Mouse (Mus musculus) embryo, embryonic 10 days (tissue): ENCODE data around the gene Tbc1d17.
"Not testable (repeated sequence)": the region's sequence is repeated elsewhere in the genome, so short reads cannot be mapped to it uniquely, and the experiment has no call there.

Source experiments
- DNase-seq: peaks from one replicate; pipeline ENCODE4 v3.0.0-alpha.2; 2015; ENCODE audit warnings: low spot score

The Tbc1d17 gene

DNA sequence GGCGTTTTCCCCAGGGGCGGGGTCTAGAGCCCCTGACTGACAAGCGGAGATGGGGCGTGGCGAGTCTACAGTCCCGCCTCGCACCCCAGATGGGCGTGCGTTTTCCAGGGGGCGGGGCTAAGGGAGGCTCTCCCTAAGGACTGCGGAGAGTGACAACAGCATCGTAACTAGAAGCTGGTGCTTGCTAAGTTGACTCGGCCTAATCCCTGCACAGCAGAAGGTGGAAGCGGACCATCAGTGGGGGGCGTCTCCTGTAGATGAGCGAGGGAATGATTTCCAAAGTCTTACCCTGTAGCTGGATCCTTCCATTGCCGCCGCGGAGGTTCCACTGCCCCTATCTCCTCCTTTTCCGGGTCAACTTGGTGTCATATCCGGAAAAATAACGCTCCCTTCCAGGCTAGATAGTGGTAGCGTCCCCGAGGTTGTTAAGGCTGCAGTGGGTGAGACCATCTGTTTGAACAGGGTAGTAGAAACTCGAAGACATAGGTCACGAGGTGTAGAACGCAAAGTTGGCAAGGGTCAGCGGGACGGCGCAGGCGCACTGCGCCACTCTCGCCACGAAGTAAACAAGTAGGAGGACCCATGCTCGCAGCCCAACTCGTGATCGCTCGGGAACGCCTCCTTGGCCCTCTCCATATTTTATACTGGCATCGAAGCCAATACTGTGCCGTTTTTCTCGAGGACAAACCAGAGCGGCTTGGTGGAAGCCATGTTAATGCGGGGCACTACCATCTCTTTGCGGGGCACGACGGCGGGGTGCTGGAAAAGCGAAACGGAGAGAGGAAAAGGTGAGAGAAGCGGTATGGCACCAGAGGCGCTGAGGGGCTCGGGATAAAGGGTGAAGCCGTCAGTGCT lies at the start of gene Tbc1d17, which contains the start of gene Akt1s1:
Gene Tbc1d17 (minus strand): TSS at position 519 of the 855 bp plus-strand sequence.
Gene Akt1s1 (plus strand): TSS at position 431 of the 855 bp plus-strand sequence.
- DNase-seq, result peak; percentile 98

DNA sequence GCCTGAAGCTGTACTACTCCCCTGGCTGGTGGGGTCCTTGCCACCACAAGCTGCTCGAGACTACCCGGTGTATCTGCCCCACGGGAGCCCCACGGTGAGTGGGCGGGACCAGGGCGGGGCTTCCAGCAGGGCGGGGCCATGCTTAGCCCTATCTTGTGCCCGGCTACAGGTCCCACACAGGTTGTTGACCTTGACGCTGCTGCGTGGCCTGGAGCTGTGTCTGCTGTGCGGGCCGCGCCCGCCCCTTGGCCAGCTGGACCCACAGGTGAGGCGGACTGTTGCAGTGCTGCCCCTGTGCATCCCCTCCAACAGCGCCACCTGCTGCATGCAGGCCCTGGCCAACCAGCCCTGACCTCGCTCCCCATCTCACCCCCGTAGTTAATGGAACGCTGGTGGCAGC lies 49.7 kb upstream of the Tbc1d17 start:
- DNase-seq, result peak; percentile 40

DNA sequence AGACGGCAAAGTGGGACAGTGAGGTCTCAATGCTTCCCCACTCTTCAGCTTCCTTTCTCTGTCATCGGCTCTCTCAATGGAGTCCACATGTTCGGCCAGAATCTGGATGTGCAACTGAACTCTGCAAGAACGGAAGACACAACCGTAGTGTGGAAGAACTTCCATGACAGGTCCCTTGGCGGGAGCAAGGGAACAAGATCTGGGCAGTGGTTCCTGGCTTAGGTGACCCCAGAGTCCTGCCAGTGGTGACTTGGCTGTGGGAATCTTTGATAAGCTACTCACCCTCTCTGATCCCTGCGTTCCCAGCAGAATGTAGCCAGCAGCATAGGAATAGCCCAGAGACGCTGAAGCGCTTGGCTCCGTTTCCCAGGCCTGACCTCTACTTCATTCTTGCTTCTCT lies 47.6 kb upstream of the Tbc1d17 start:
- DNase-seq, result no peak

DNA sequence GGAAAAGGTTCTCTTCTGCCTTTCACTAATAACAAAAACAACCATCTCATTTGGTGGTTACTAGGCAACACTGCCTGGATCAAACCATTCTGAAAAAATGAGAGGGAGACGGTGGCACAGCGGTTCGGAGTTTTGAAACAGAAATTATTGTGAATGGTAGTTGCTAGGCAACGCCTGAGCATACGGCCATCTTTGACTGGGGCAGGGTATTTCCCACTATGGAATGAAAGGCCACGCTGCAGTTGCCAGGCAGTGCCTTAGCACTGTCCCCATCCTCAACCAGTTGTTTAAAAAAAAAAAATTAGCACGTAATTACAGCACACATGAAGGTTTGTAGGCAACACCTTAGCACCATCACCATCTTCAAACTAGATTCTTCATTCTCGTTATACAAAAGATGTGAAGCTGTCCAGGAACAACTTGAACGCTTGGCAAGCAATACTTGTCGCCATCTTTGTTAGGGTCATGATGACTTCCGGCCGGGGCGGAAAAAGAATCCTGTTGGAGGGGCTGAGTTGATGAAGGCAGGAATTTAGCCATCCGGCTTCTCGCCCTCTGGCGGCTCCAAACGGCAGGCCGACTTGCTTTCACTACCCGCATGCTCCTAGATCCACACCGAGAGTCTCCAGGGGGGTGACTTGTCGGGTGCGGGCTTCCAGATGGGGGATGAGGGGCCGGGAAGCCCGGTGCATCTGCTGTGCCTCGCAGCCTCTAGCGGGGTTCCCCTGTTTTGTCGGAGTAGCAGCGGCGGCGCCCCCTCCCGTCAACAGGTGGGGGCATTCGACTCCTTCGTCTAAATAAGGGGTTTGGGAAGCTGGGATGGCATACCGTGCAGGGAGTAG lies 46.9 kb upstream of the Tbc1d17 start, which contains the start of gene Fuz:
Gene Fuz (plus strand): TSS at position 487 of the 842 bp plus-strand sequence.
- peak; percentile 93 for DNase-seq

DNA sequence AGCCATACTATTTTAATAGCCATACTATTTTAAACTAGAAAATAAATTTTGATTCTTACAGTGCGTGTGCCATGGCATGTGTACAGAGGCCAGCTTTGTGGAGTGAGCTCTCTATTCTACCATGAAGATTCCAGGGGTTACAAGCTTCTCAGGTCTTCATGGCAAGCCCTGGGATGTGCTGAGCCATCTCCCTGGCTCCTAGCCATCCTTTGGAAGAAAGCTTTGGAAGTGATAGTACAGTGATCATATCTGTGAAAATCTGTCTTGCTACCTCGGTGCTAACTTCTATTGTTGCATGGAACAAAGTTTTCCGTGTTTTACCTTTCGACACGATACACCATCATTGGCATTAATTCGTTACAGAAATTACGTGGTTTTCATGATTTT lies 46.3 kb upstream of the Tbc1d17 start:
- DNase-seq, result no peak

DNA sequence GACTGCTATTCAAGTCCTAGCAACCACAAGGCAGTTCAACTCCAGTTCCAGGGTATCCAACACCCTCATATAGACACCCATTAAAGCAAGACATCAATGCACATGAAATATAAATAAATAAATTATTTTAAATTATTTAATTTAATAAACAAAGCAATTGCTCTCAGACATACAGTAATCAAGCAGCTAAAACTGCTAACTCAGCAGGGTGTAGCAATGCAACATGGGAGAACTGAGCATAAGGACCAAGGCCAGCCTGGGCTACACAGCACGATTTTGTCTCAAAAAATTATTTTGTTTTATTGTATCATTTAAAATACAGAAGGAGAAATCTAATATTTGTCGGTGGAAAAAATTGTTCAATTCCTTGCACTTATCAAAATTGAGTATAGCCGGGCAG lies 45.3 kb upstream of the Tbc1d17 start:
- no peak for DNase-seq

DNA sequence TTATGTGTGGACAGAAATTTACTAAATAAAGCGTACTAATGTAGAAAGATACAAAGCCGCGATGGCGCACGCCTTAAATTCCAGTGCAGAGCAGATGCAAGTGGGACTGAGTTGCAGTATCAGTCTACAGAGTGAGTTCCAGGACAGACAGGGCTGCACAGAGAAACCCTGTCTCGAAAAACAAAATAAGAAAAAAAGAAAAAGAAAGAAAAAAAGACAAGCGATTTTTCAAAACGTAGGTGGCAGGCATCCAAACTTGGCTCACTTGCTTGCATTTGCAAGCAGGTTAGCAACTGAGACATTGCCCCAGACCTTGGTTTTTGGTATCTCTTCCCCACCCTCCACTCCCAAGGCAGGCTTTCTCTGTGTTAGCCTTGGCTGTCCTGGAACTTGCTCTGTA lies 44.3 kb upstream of the Tbc1d17 start:
- DNase-seq, result no peak

DNA sequence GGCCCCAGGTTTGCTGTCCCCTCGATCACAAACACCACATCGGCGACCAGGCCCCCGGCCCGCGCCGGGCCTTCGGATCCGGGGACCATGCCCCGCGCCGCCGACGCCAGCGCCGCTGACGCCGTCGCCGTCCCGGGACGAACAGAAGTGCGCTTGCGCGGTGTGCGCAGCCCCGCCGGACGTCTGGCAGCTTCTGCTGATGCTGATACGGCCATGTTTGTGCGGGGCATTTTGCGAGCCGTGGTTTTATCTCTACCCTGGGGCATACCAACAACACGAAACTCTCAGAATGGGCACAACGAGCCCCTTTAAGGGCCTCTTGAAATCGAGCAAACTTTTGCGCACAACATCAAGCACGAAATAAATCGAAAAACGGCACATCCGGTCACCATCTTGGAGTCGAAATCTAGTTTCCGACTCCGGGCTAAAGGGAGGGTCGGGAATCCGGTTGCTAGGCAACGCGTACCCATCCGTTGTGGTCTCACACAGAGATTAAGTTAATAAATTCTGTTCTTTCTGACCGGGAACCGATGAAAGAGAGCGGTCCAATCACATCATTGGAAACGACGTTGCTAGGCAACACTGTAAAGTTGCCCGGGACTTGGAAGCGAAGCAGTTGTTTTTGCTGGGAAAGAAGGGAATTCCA lies 43.5 kb upstream of the Tbc1d17 start, which contains the start of gene Med25:
Gene Med25 (minus strand): TSS at position 437 of the 646 bp plus-strand sequence.
- peak; percentile 98 for DNase-seq

DNA sequence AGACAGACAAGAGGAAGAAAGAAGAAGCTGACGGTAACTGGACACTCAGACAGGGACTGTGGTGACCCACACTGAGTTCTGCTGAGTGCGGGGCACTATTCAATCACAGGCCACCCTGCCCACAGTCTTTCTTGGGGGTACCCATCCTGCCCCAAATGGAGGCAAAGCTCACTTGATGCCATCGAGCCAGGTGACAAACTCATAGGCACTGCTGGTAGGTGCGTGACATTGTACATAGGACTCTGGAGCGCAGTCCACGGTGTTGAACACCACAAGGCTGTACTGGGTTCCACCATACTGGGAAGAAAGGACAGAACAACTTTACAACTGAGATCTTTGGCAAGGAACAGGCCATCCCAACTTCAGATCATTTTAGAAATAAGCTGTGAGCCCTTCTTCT lies 42.7 kb upstream of the Tbc1d17 start:
- DNase-seq, result no peak

DNA sequence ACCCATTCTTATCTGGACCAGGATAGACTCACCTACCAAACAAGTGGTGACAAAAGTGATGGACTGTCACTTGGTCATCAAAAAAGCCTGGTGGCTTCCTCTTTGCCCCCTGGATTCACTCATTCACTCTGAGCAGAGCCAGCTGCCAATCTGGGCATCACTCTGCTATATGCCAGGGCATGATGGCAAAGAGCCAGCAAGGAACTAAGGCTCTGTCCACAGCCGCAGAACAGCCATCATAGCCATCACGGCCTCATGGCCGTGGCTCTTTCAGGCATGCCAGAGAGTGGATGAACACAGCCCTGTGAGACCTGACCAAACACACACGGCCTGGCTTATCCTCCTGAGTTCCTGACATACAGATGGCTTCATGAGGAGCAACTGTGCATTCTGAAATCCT lies 41.9 kb upstream of the Tbc1d17 start:
- DNase-seq, result no peak

DNA sequence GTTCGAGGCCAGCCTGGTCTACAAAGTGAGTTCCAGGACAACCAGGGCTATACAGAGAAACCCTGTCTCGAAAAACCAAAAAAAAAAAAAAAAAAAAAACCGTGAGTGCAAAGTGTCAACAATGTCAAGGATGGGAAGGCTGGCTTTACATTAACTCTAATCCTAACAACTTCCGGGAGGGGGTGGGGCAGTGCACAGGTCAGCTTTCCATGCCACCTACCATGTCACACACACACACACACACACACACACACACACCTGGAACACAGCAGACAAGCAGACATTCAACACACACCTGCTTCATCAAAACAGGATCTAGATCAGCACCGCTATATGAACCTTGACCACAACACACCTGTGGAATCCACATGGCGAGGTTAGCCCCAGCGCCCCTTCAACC lies 41.3 kb upstream of the Tbc1d17 start:
- no peak for DNase-seq

DNA sequence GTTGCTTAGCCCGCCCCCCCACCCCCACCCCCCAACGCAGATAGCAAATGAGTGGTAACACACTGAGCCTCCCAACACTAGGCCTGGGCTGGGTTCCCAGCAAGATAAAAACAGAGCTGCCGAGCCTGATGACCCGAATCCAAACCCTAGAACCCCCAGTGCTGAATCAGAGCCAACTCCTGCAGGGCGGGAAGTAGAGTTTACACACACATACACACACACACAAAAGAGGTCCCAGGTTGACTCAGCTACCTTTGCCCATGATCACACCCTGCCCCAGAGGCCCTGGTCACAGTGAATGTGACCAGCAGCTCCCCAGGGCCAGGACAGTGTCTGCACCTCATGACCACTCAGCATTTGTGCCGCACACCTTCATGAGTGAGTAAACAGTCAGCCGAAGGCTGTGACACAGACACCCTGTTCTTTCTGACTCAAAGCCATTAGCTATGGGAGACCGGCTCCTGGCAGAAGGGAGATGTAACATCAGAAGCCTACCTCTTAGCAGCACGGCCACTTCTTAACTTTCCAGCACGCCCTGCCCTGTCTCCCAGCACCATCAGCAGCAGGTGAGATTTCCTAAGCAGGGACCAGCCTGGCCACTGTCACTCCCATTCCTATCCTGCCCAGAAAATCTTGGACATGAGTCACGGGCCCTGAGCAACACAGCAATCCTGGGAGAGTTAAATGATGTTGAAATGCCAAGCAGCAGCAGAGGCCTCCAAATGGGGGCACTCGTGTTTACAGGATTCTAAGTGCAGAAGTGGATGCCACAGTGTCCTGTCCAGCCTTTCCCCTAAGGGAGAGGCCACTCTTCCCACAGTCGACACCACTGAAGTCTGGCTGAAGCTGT lies 39.6 kb upstream of the Tbc1d17 start:
- no peak for DNase-seq

DNA sequence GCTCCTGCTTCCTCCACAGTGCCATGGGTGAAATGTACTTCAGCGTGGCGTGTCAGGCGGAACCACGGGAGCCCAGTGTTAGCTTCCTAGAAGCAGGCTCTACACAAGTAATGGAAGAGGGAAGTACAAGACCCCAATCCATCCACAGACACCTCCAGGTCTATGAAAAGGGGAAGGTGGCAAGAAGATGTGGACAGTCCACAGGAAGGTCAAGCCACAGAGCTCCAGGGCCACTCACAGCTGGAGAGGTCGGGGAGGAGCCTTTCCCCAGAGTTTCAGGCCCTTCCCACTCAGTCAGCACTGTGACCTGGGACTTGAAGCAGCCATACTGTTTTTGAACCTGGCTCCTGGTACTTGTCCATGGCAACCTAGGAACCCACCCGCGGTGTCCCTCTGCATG lies 38.1 kb upstream of the Tbc1d17 start:
- DNase-seq, result no peak

DNA sequence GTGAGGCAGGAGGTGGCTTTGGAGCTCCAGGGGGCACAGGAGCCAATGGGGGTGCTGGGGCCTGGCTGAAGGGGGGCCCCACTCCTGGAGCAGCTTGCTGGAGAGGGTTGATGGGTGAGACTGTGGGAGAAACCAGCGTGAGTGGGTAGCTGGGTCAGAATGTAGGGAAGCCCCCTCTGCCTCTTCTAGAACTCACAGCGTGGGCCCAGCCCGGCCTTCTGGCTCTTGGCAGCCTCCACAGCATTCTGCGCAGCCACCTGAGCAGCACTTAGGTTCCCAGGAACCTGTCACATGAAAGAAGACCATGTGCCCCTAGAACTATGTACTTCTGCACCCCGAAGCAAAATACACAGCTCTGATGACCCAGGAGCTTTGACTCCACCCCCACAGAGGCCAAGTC lies 35.8 kb upstream of the Tbc1d17 start:
- no peak for DNase-seq

DNA sequence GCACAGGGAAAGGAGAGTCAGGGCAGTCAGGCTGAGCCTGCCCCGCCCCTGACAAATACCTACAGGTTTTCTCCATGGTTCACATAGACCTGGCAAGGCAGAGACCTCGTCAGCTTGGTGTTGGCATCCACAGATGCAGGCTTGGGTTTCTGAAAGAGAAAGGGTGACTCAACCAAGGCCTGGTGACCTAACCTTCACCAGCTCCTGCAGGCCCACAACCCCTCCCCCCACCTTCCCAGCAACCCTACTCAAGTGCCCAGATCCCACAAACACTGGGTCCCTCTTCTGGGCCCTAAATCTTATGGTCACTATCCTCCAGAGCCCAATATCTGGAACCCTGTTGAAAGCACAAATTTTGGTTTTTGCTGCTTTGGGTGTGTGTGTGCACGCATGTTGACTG lies 34.2 kb upstream of the Tbc1d17 start:
- no peak for DNase-seq

DNA sequence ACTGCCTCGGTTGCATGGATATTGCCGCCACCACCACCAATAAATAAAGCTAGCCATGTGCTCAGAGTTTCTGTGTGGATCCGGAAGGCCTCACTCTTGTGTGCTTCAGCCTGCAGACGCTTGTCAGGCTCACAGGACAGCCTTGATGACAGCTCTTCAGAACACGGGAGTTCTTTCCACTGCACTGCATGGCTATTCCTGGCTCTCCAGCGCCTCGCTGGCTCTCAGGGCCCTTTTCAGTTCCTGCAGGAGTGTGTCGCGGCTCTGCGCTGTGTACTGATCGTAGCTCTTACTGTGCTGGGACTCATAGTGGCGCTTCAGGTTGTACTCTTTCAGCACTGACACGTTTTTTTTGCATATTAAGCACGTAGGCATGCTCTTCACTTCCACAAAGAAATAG lies 29.0 kb upstream of the Tbc1d17 start:
- no peak for DNase-seq

DNA sequence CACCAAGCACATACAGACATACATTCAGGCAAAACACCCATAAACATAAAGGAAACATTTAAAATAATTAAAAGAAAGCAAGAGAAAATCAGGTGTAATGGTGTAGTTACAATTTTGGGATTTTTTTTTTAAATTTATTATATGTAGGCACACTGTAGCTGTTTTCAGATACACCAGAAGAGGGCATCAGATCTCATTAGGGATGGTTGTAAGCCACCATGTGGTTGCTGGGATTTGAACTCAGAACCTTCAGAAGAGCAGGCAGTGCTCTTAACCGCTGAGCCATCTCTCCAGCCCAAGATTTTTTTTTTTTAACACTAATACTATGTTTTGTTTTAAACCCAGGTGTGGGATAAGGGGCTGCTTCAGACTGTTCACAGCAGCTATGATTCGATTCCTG lies 22.9 kb upstream of the Tbc1d17 start:
- DNase-seq, result not testable (repeated sequence)

DNA sequence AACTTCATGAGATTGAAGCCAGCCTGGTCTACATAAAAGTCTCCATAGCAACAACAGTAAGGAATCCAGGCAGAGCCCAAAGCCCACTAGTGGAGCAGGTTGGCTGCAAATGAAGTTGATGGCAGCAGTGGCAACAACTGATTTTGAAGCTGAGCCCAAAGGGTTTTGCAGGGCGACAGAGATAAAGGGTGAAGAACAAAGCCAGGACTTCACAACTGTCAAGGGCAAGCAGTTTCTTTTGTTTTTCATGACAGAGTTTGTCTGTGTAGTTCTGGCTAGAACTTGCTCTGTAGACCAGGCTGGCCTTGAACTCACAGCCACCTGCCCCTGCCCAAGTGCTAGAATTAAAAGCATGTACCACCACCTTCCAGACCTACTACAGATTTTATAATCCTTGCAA lies 22.3 kb upstream of the Tbc1d17 start:
- no peak for DNase-seq

DNA sequence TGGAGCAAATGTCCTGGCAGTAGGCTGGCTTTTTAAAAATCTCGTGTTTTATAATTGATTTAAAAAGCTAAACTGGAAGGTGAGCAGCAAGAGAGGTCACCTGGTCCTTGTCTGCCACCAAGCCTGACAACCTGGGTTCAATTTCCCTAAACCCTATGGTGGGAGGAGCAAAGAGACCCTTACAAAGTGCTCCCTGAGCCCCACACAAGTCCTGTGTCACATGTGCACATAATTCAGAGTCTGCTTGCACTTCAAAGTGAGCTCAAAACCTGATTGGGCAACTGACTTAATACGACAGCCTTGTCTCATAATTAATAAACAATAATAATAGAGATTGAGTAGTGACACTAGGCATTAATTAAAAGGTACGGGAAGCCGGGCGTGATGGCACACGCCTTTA lies 21.7 kb upstream of the Tbc1d17 start:
- no peak for DNase-seq

DNA sequence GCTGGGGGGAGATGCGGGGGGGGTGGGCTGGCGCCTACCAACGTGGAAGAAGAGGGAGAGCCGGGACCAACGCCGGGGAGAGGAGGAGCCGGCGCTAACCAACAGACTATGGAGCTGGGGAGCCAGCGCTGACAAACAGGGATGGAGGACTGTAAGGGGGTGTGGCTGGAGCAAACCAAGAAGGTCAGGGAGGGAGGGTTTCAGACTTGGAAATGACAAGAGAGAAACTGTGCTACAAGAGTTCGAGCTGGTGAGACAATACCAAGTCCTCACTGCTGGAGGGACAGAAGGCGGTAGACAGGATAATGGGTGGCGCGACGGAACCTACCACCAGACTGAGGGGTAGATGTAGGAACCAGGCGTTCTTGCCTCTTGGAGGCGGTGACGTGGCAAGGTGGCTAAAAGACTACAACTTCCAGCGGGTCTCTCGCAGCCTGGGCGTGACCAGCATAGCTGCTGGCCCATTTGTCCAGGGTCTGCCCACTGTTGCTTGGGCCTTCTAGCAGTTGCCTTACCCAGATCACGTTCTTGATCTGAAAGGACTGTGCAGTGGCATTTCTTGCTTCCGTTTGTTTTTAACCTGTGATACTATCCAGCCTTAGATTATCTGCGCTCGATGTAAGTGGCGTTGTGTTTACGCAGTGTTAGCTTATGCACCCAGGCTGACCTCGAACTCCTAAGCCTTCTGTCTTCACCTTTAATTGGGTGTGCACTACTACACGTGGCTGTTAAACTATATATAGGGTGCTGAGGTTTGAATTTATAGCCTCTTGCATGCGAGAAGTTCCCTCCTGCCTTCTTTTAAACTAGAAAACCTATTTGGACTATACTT lies 21.0 kb upstream of the Tbc1d17 start, which contains the start of gene Ptov1:
Gene Ptov1 (minus strand): TSS at position 92 of the 832 bp plus-strand sequence.
- DNase-seq, result peak; percentile 95
